Mouse (Mus musculus) gastrocnemius, postnatal 25 days (tissue): ENCODE measurements around the gene Olfr99. TPM values are rescaled to one million over a fixed set of nuclear protein-coding genes. Genes with fewer than 3 reads are reported as not detected.
"Not testable (repeated sequence)": the region's sequence is repeated elsewhere in the genome, so short reads cannot be mapped to it uniquely, and the experiment has no call there.

Source experiments
- DNase-seq: peaks from one replicate; pipeline ENCODE4 v3.0.0; 2022
- long read RNA-seq, 2 experiments: library from polyadenylated mRNA; stranded (forward); transcript quantifications; one replicate each; pipeline ENCODE4 v2.0.0; 2021
- total RNA-seq, 2 experiments: library from RNA; stranded (reverse); gene quantifications; 1 replicate in 1 of 2; 2 replicates in 1 of 2; pipeline ENCODE4 v1.2.3; 2021

Olfr99 gene
- total RNA-seq = not detected
- long read RNA-seq, experiment 1 = 0 reads
- long read RNA-seq, experiment 2 = 0 reads

- DNase-seq = no peak
Observed at GRCm38 (mm10) chr17:37283360-37283759, at the start of gene Olfr99. Gene Olfr99, minus strand, starts transcription at chr17:37283460.

GRCm38 (mm10) chr17:37316954-37317353 is 33.7 kb upstream of the Olfr99 start, which contains the start of gene Olfr102:
Gene Olfr102, minus strand, starts transcription at chr17:37317054.
- DNase-seq = no peak

GRCm38 (mm10) chr17:37310146-37310699 is 27.0 kb upstream of the Olfr99 start:
- no peak for DNase-seq

- no peak for DNase-seq
Observed at GRCm38 (mm10) chr17:37308483-37308882, 25.2 kb upstream of the Olfr99 start.

GRCm38 (mm10) chr17:37304213-37304612 is 21.0 kb upstream of the Olfr99 start, which contains the start of gene Olfr101:
Gene Olfr101, minus strand, starts transcription at chr17:37304313.
- no peak for DNase-seq

GRCm38 (mm10) chr17:37280331-37280730 is 2.9 kb downstream of the Olfr99 start:
- DNase-seq = no peak

GRCm38 (mm10) chr17:37276573-37276972 is 6.7 kb downstream of the Olfr99 start:
- no peak for DNase-seq

GRCm38 (mm10) chr17:37275626-37276248 is 7.5 kb downstream of the Olfr99 start:
- DNase-seq = no peak

- peak; percentile 30 for DNase-seq
Observed at GRCm38 (mm10) chr17:37270702-37271092, 12.6 kb downstream of the Olfr99 start.

GRCm38 (mm10) chr17:37270058-37270701 is 13.1 kb downstream of the Olfr99 start, which contains the start of gene H2-M3:
Gene H2-M3, plus strand, starts transcription at chr17:37270220.
- peak; percentile 78 for DNase-seq

- DNase-seq = no peak
Observed at GRCm38 (mm10) chr17:37263626-37264025, 19.6 kb downstream of the Olfr99 start, which contains the start of gene Olfr98. Gene Olfr98, minus strand, starts transcription at chr17:37263749.

- no peak for DNase-seq
Observed at GRCm38 (mm10) chr17:37250544-37250943, 32.7 kb downstream of the Olfr99 start.

- DNase-seq = no peak
Observed at GRCm38 (mm10) chr17:37249460-37249859, 33.8 kb downstream of the Olfr99 start.

- no peak for DNase-seq
Observed at GRCm38 (mm10) chr17:37246715-37247114, 36.5 kb downstream of the Olfr99 start.

GRCm38 (mm10) chr17:37242198-37242597 is 41.1 kb downstream of the Olfr99 start:
- no peak for DNase-seq

- DNase-seq = not testable (repeated sequence)
Observed at GRCm38 (mm10) chr17:37237230-37237629, 46.0 kb downstream of the Olfr99 start, which contains the start of gene Olfr97. Gene Olfr97, minus strand, starts transcription at chr17:37237330.

Other genes starting within 250 kb of the Olfr99 start
- 10 to 100 TPM in 1 of 2 experiments, 1 to 10 TPM in 1; 8.8 to 11.0 TPM for gene Gabbr1, start 237.5 kb downstream of the Olfr99 start, total RNA-seq
- not detected for gene Olfr90, start 195.0 kb downstream of the Olfr99 start, total RNA-seq
- gene Olfr91, start 185.2 kb downstream of the Olfr99 start, total RNA-seq = not detected
- not detected for gene Olfr92, start 163.4 kb downstream of the Olfr99 start, total RNA-seq
- not detected for gene Olfr93, start 122.0 kb downstream of the Olfr99 start, total RNA-seq
- not detected for gene Ubd, start 89.6 kb downstream of the Olfr99 start, total RNA-seq
- gene Olfr94, start 82.5 kb downstream of the Olfr99 start, total RNA-seq = not detected
- not detected for gene Olfr95, start 70.3 kb downstream of the Olfr99 start, total RNA-seq
- gene Olfr96, start 63.3 kb downstream of the Olfr99 start, total RNA-seq = not detected
- gene Olfr97, start 46.1 kb downstream of the Olfr99 start, total RNA-seq = not detected
- not detected for gene Olfr98, start 19.7 kb downstream of the Olfr99 start, total RNA-seq
- gene H2-M3, start 13.2 kb downstream of the Olfr99 start, total RNA-seq = 1 to 10 TPM in 1 of 2 experiments, under 1 TPM in 1; 0.99 to 1.3 TPM
- gene Olfr101, start 20.9 kb upstream of the Olfr99 start, total RNA-seq = not detected
- gene Olfr102, start 33.6 kb upstream of the Olfr99 start, total RNA-seq = not detected
- gene Olfr103, start 56.2 kb upstream of the Olfr99 start, total RNA-seq = not detected
- gene Olfr104-ps, start 76.1 kb upstream of the Olfr99 start, total RNA-seq = not detected
- not detected for gene Olfr105-ps, start 95.6 kb upstream of the Olfr99 start, total RNA-seq
- gene Olfr106-ps, start 106.9 kb upstream of the Olfr99 start, total RNA-seq = not detected
- gene Olfr107, start 115.8 kb upstream of the Olfr99 start, total RNA-seq = not detected
- not detected for gene Olfr108, start 162.0 kb upstream of the Olfr99 start, total RNA-seq
- gene Olfr109, start 175.5 kb upstream of the Olfr99 start, total RNA-seq = not detected
- gene H2-M2, start 200.1 kb upstream of the Olfr99 start, total RNA-seq = not detected
- not detected for gene Olfr110, start 209.0 kb upstream of the Olfr99 start, total RNA-seq
- not detected for gene Olfr111, start 224.6 kb upstream of the Olfr99 start, total RNA-seq